Mouse (Mus musculus) stomach, adult 2 months (tissue): ENCODE results near the gene Bbs2. TPM values are rescaled to one million over a fixed set of nuclear protein-coding genes. Genes with fewer than 3 reads are reported as not detected.

Experiments
- polyA plus RNA-seq: library from polyadenylated mRNA; depleted of rRNA; stranded (reverse); fragments of >200 nt; gene quantifications from 2 replicates; pipeline ENCODE4 v1.2.3, GENCODE M21; 2012; rRNA removed

Bbs2 gene
- polyA plus RNA-seq, result 6.0 and 6.1 TPM in 2 replicates

GRCm38 (mm10) chr8:94098081-94098974, at the start of gene Bbs2:
Bbs2 (minus strand) TSS chr8:94098928.

DNA sequence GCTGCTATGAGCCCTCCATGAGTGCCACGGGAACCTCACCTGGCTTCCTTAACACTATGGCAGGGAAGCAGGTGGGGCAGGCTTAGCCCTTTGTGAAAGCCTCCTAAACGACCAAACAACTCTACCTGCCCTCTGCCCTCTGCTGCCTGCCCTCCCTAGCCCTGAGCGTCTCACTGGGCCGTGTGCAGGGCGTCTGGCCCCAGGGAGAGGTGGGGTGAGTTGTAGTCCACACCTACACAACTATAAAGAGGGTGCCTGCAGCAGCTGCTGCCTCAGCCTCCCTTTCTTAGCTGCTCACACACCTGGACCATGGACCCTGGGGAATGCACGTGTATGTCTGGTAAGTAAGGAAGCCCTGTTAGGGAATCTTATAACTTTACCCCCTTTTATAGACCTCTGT, 38.2 kb upstream of the Bbs2 start, which contains the start of gene Mt4:
TSS of gene Mt4 (plus strand) at position 265 of the 400 bp plus-strand sequence.

DNA sequence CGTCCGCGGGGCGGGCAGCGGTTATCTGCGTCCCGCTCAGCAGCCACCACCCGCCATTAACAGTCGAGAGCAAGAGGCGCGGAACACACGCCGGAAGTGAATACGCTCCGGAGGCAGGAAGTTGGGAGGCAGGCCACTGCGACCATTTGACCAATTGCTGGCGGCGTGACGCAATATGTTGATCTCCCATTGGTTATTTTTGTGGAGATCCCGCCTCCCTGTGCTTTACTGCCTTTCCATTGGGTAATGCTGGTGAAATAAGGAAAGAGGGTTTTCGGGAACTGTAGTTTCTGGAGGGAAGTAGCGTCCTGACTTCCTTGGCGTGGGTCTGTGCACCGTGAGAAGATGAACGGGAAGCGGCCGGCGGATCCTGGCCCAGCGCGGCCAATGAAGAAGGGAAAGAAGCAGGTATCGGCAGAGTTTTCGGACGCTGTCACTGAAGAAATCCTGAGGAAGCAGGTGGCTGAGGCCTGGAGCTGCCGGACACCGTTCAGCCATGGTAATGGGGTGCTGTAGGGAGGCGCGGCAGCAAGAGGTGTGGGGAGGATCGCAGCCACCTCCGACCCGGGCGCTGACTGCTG, 61.7 kb downstream of the Bbs2 start, which contains the start of the genes Nudt21 and Ogfod1:
TSS of gene Nudt21 (minus strand) at position 88 of the 581 bp plus-strand sequence.
TSS of gene Ogfod1 (plus strand) at position 255 of the 581 bp plus-strand sequence.

Other genes with a start within 250 kb of the Bbs2 start
- 46.5 and 52.2 TPM in 2 replicates for gene Amfr, start 86.1 kb downstream of the Bbs2 start, polyA plus RNA-seq
- gene Nudt21, start 61.9 kb downstream of the Bbs2 start, polyA plus RNA-seq, result 40.4 and 64.7 TPM in 2 replicates
- 1.2 and 1.5 TPM in 2 replicates for gene Ogfod1, start 61.7 kb downstream of the Bbs2 start, polyA plus RNA-seq
- gene Mt4, start 38.3 kb upstream of the Bbs2 start, polyA plus RNA-seq, result 490 and 754 TPM in 2 replicates
- 1.5 and 1.9 TPM in 2 replicates for gene Mt3, start 53.7 kb upstream of the Bbs2 start, polyA plus RNA-seq
- 113 and 140 TPM in 2 replicates for gene Mt2, start 73.7 kb upstream of the Bbs2 start, polyA plus RNA-seq
- gene Mt1, start 80.2 kb upstream of the Bbs2 start, polyA plus RNA-seq, result 2,132 and 2,999 TPM in 2 replicates
- 3.2 and 4.9 TPM in 2 replicates for gene Nup93, start 115.6 kb upstream of the Bbs2 start, polyA plus RNA-seq
- 0.11 and 0.13 TPM in 2 replicates for gene Slc12a3, start 230.3 kb upstream of the Bbs2 start, polyA plus RNA-seq